Mouse (Mus musculus) T-helper 17 cell (primary cell): ENCODE data around the gene Znhit2.

ENCODE experiments used
- in situ Hi-C, 2 experiments: fragments of 300-600 bp; cut with MboI, MseI; formaldehyde crosslinking; loops; 1 replicate in 1 of 2; 2 replicates in 1 of 2; pipeline ENCODE4 v1.15.1; 2025; ENCODE audit warnings: high pct_unique_total_duplicates in 2 of 2

Znhit2 gene

GRCm38 (mm10) chr19:6045366-6046293, 15.4 kb upstream of the Znhit2 start:
- in situ Hi-C loops: no loop called here

GRCm38 (mm10) chr19:6046294-6047153, 14.5 kb upstream of the Znhit2 start, which contains the start of gene Syvn1:
Gene Syvn1, plus strand, starts transcription at chr19:6046576.
- in situ Hi-C loops: no loop called here

- in situ Hi-C loops: no loop called here
Observed at GRCm38 (mm10) chr19:6047154-6047898, 13.7 kb upstream of the Znhit2 start.

DNA sequence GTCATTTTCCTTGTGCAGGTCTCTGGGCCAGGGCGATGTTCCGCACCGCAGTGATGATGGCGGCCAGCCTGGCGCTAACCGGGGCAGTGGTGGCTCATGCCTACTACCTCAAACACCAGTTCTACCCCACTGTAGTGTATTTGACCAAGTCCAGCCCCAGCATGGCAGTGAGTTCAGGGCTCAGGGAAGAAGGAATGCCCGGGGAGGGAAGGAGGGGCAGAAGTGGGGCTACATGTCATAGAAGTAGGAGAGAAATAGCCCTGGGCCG, 13.2 kb upstream of the Znhit2 start:
- in situ Hi-C loops: no loop called here

- in situ Hi-C loops: no loop called here
Observed at GRCm38 (mm10) chr19:6048681-6049410, 12.1 kb upstream of the Znhit2 start.

DNA sequence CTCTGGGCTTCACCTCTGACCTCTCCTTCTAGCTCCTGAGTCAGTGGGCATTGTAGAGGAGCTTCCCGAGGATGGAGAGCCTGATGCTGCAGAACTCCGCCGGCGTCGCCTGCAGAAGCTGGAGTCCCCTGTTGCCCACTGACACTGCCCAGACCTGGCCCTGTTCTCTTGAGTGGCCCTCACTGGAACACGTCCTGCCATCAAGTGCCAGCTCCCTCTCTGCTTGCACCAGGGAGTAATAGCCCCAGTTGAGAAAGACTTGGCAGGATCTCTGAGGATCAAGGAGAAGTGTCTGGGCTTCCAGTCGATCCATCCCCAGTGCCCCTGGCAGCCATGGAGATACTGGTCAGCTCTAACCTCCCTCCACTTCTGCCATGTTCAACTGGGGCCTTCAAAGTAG, 8.5 kb upstream of the Znhit2 start:
- in situ Hi-C loops: no loop called here

- in situ Hi-C loops: no loop called here
Observed at GRCm38 (mm10) chr19:6054296-6054695, 6.7 kb upstream of the Znhit2 start.

DNA sequence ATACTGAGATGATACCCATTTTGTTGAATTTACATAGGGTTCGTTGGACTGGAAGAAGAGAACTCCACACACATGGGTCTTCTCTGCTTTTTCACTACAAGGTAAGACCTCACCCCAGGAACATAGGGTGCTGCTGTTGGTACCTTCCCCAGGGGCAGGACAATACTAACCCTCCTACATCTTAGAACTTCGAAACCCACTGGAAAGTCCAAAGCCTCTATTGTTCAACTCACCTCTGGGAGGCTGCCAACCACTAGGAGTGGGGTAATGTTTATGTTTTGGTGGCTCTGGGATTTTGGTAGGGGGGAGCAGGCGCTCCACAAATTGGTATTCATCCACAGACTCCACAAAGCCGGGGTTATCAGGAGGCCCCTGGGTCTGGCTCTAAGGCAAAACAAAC, 4.3 kb upstream of the Znhit2 start:
- in situ Hi-C loops: no loop called here

- in situ Hi-C loops: no loop called here
Observed at GRCm38 (mm10) chr19:6057313-6058096, 3.5 kb upstream of the Znhit2 start, which contains the start of the genes Mrpl49 and Fau. Gene Mrpl49, minus strand, starts transcription at chr19:6057785. Gene Fau, plus strand, starts transcription at chr19:6057844.

GRCm38 (mm10) chr19:6058513-6058912, 2.5 kb upstream of the Znhit2 start:
- in situ Hi-C loops: no loop called here

DNA sequence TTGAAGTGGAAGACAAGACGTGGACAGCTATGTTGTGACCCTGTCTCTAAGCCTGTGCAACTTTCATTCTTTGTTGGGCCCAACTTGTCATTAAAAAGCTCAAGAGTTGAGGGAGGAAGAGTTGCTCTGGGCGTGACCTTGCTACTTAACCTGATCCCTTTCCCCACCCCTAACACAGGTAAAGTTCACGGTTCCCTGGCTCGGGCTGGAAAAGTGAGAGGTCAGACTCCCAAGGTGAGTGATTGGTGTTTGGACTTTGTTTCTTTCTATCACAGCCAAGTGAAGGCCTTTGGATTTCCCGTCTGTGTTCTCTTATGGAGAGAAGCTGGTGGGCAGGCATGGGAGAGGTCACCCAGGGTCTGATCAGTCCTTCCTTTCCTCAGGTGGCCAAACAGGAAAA, 2.0 kb upstream of the Znhit2 start:
- in situ Hi-C loops: no loop called here

DNA sequence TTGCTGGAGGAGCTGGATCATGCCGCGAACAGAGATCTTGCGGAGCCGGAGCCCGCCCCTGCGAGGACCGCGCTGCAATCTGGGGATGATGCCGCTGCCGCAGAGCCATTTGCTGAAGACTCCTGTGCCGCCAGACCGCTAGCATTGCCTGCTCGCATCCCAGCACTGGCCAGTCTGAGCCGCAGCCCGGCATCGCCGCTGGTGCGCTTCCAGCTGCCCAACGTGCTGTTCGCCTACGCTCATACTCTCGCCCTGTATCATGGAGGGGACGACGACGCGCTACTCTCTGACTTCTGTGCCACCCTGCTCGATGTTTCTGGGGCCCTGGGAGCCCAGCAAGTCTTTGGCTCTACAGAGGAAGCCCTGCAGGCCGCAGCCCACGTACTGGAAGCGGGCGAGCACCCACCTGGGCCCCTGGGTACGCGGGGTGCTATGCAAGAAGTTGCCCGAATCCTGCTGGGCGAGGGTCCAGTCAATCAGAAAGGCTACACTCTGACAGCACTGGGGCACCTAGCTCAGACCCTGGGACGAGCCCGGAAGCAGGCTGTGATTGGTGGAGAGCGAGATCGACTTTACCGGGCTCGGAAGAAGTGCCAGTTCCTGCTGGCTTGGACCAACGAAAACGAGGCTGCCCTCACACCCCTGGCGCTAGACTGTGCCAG, 780 bp downstream of the Znhit2 start:
- in situ Hi-C loops: no loop called here

DNA sequence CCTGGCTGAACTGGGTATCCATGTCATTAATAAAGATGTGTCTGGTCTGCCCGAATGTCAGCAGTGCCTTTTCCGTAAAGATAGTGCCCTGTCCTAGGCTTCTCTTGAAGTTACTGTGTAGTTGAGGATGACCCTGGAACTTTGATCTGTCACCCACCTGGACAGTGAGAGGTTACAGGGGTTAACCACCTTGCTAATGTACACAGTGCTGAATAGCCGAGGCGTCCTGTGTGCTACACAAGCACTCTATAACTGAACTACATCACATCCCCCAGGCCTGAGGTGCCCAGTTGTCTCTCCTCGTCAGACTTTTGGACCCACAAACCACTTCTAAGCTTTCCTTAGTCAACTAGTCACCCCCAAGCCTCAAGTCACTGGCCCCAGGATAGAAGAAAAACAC, 1.4 kb downstream of the Znhit2 start:
- in situ Hi-C loops: no loop called here

DNA sequence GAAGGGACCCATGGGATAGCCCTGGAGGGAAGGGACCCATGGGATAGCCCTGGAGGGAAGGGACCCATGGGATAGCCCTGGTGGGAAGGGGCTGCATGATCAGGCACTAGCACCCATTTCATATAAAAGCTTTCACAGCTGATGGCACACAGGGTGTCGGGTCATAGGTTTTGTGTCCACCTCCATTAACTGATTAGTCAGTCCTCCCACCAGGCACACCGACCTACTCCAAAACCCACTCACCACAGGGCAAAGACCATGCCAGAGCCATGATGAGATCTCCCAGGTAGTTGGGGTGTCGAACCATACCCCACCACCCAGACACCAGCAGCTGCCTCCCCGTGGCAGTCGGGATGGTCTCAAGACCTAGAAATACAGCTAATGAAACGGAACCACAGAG, 2.1 kb downstream of the Znhit2 start:
- in situ Hi-C loops: no loop called here

DNA sequence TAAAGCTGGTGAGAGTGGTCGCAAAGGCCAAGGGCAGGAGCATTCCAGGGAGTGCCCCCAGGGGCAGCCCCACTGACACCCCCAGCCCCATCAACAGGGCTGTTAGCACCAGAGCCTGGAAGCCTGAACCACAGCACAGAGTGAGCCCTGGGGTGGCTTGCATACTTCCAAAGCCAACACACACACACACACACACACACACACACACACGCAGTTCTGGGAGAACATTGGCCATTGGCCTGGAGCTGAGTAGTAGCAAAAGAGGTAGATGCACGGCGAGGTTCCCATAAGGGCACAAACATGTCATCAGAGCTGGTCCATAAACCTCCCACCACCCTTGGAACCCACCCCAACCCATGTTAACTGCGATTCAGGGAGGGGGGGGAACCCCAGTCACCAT, 5.6 kb downstream of the Znhit2 start:
- in situ Hi-C loops: no loop called here

DNA sequence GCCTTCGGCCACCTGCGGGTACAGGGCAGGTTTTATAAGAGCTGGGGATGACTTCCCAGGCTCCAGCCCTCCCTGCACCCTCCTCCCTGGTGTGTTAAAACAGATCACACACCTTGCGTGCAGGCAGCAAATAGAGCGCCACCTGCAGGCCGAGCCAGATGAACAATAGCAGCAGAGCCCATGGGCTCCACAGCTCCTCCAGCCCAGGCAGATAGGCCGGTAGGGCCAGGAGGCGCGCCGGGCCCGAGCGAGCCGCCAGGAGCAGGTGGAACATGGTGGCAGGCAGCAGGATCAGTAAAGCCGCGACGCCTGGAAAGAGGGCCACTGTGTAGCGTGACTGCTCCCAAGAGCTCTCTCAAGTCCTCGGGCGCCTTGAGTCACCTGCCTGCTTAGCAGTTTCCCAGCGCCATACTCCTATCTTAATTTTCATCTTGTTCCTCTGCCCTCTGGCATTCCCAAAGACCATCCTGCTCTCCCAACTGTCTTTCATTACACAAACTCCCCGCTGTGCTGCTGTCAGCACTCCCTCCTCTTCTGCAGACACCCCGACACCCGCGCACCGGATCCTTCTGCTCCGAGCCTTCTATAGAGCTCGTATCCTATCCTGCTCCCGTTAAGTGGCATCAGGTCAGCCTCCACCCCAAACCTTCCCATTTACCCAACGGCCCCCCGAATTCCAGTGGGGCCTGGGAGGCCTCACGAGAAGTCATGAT, 6.2 kb downstream of the Znhit2 start:
- in situ Hi-C loops: no loop called here

- in situ Hi-C loops: no loop called here
Observed at GRCm38 (mm10) chr19:6067724-6068415, 6.9 kb downstream of the Znhit2 start, which contains the start of gene Tm7sf2. Gene Tm7sf2, minus strand, starts transcription at chr19:6068373.

GRCm38 (mm10) chr19:6068951-6069350, 8.0 kb downstream of the Znhit2 start:
- in situ Hi-C loops: no loop called here

GRCm38 (mm10) chr19:6069851-6070250, 8.9 kb downstream of the Znhit2 start:
- in situ Hi-C loops: no loop called here
